Mouse (Mus musculus) olfactory bulb, adult 2 months (tissue): ENCODE data around the gene Glis2.

Experiments
- CTCF ChIP-seq: fragments of 200-500 bp; IDR thresholded peaks from 2 replicates; pipeline ENCODE4 v1.5.1; 2012; ENCODE audit warnings: low read depth, mild to moderate bottlenecking, low read length, moderate library complexity; ENCODE audit not compliant: insufficient read depth
- POLR2A ChIP-seq: fragments of 200-500 bp; IDR thresholded peaks from 2 replicates; pipeline ENCODE4 v1.6.1; 2012; ENCODE audit warnings: mild to moderate bottlenecking, low read depth, low read length, moderate library complexity; ENCODE audit not compliant: insufficient read depth

DNA sequence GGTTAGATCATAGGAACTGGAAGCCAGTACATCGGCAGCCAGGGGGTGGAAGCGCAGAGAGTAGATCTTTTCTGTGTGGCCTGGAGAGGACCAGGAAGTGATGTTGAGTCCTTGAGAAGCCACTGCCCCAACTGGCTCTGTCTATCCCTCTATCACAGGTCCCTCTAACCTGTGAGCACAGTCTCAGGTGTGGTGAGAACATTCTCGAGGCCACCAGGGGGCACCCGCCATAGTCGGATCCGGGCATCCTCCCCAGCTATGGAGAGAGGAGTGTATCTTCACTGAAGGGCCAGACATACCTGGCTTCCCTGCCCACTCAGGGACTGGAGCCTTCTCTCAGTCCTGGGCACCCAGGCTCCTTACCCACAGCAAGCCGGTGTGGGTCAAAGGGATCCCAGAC lies 37.5 kb downstream of the Glis2 start:
- no peak for TF ChIP-seq CTCF
- no peak for TF ChIP-seq POLR2A
